Comparison of ENCODE assay signal across 1 mouse cellular context in the genomic region with DNA sequence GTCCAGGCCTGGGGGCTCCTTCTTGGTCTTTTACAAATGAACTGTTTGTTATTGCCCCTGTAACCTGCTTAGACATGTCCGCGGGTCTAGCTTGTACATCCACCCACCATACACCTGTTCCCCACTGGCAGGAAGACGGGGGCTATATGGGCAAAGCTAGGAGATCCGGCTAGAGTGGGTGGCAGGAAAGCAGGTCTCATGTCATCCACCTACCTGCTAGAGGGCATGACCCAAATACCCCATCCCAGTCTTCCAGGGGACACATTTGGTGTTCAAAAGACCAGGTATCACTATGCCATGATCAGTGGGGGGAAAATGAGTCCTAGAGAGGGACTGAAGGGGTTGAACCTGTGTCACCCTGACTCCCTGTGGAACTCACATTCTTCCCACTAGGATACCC.
TF ChIP-seq lines count a peak whose summit lies in the region.

No protein-coding gene starts in this region.

TF ChIP-seq in MEL, 35 proteins besides CTCF, POLR2A, EP300 and RAD21:
- TF ChIP-seq KAT2A (conservative IDR thresholded peaks at IDR 0.05; ENCODE audit: low read depth, low read length) (no peak), MAZ (IDR thresholded peaks at IDR 0.05; ENCODE audit: low read depth, low read length) (no peak), ZC3H11A (IDR thresholded peaks at IDR 0.05; ENCODE audit: low read depth, low read length) (no peak), ELF1 (IDR thresholded peaks at IDR 0.05; ENCODE audit: low read depth, low read length) (no peak), MYB (IDR thresholded peaks at IDR 0.05; ENCODE audit: low read depth, low read length) (no peak), POLR2AphosphoS2 (IDR thresholded peaks at IDR 0.05; ENCODE audit: low read length) (no peak), ETS1 (IDR thresholded peaks at IDR 0.05; ENCODE audit: low read depth, low read length) (no peak)
